ENCODE assay signal across 33 mouse cellular contexts in the genomic region with DNA sequence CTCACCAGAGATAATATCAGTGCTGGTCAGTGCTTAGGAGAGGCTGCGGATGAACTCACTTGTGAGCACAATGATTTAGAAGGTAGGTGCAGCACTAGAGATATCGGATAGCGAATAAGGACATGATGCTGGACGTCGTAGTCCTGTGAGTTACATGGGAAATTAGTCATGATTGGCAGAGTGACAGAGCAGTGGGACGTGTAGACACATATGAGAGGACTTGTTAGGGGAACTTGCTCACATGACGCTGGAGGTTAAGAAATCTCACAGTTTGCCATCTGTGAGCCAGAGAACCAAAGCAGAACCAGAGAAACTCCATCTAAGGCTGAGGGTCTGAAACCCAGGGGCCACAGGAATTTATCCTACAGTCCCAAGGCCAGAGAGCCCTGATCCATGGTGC. TPM values are rescaled to one million over a fixed set of nuclear protein-coding genes. Genes with fewer than 3 reads are reported as not detected.
DNase-seq lines count a peak whose midpoint lies in the region; ATAC-seq and TF ChIP-seq lines count a peak whose summit lies in the region.
"Had no signal": no experiment of that assay in that cellular context is flagged by ENCODE, and none has a peak within 500 bp of the region (broad histone marks: within the 10 kb centered on the region; RNA-seq: fewer than 3 reads in every experiment).

No protein-coding gene starts in this region.

- no peaks in the 10 kb centered on the region for H3K27me3 ChIP-seq in lung, postnatal 0 days (replicated peaks; ENCODE audit: insufficient read depth, low read length)
- H3K27me3 ChIP-seq: forebrain, embryonic 13.5 days; heart, embryonic 12.5 days; hindbrain, embryonic 13.5 days; liver, embryonic 13.5 days; lung, embryonic 15.5 days; midbrain, embryonic 13.5 days had no signal

- WGBS in lung, postnatal 0 days: 77% methylated on average over 7 of the region's 7 CpGs

- H3K9ac ChIP-seq in lung, postnatal 0 days (replicated peaks; ENCODE audit: low read depth): no peak overlapping the region
- H3K9ac ChIP-seq: forebrain, embryonic 13.5 days; heart, embryonic 12.5 days; hindbrain, embryonic 13.5 days; liver, embryonic 13.5 days; lung, embryonic 15.5 days; midbrain, embryonic 13.5 days had no signal

- peak; percentile 35 for DNase-seq in lung, postnatal 0 days (ENCODE audit: low spot score)
- DNase-seq in lung, postnatal 10 days: no peak
- no peak for DNase-seq in adrenal gland, postnatal 36 days
- DNase-seq in gastrocnemius, postnatal 10 days: no peak
- no peak for DNase-seq in ovary, adult 18-20 months (ENCODE audit: low spot score)
- DNase-seq: B cell, adult 2 months; cerebellum, adult 18-20 months; cerebellum, postnatal 10 days; gastrocnemius, postnatal 14 days; heart, adult 11 months; heart, postnatal 4 days; kidney, adult 9 months; kidney, postnatal 10 days; layer of hippocampus, postnatal 36 days; left cerebral cortex, postnatal 4 days; liver, embryonic 13.5 days; right cerebral cortex, adult 18-20 months; thymus, adult 18-20 months; thymus, postnatal 25 days had no signal

- TF ChIP-seq CTCF in lung, postnatal 0 days (IDR thresholded peaks at IDR 0.05): no peak

- no peak overlapping the region for H3K27ac ChIP-seq in lung, postnatal 0 days (ENCODE audit: low read length)
- H3K27ac ChIP-seq: forebrain, embryonic 13.5 days; hindbrain, embryonic 13.5 days; liver, embryonic 13.5 days; lung, embryonic 15.5 days; midbrain, embryonic 13.5 days; stomach, postnatal 0 days had no signal

- H3K4me1 ChIP-seq in lung, postnatal 0 days (ENCODE audit: insufficient read depth, low read depth, low read length): no peaks in the 10 kb centered on the region
- H3K4me1 ChIP-seq: forebrain, embryonic 13.5 days; hindbrain, embryonic 13.5 days; liver, embryonic 13.5 days; lung, embryonic 15.5 days; midbrain, embryonic 13.5 days had no signal

- TF ChIP-seq EP300 in lung, postnatal 0 days (IDR thresholded peaks at IDR 0.05): no peak

- ATAC-seq in lung, postnatal 0 days: no peak
- peak; percentile 19; the same call in 1 of the 2 replicates for ATAC-seq in common myeloid progenitor, adult 5-6 weeks (replicated peaks; ENCODE audit: low read depth, poor library complexity, severe bottlenecking)
- ATAC-seq in megakaryocyte progenitor cell, adult 5-6 weeks (replicated peaks; ENCODE audit: poor library complexity): peak; percentile 78
- ATAC-seq: forebrain, embryonic 13.5 days; intestine, postnatal 0 days; midbrain, embryonic 13.5 days had no signal

- no peak overlapping the region for H3K4me3 ChIP-seq in lung, postnatal 0 days (ENCODE audit: low read depth, low read length)
- H3K4me3 ChIP-seq: forebrain, embryonic 13.5 days; heart, embryonic 12.5 days; hindbrain, embryonic 13.5 days; liver, embryonic 13.5 days; lung, embryonic 15.5 days; midbrain, embryonic 13.5 days had no signal

- no peaks in the 10 kb centered on the region for H3K9me3 ChIP-seq in lung, postnatal 0 days (ENCODE audit: low read length)
- H3K9me3 ChIP-seq: forebrain, embryonic 13.5 days; heart, embryonic 12.5 days; hindbrain, embryonic 13.5 days; liver, embryonic 13.5 days; lung, embryonic 15.5 days; midbrain, embryonic 13.5 days had no signal

- no peaks in the 10 kb centered on the region for H3K36me3 ChIP-seq in lung, postnatal 0 days (ENCODE audit: insufficient read depth, low read length)
- H3K36me3 ChIP-seq: heart, embryonic 12.5 days; hindbrain, embryonic 13.5 days; liver, embryonic 13.5 days; lung, embryonic 15.5 days; midbrain, embryonic 13.5 days had no signal

- H3K4me2 ChIP-seq in lung, postnatal 0 days (replicated peaks; ENCODE audit: low read depth, low read length): no peak overlapping the region
- H3K4me2 ChIP-seq: forebrain, embryonic 13.5 days; heart, embryonic 12.5 days; hindbrain, embryonic 13.5 days; liver, embryonic 13.5 days; lung, embryonic 15.5 days; midbrain, embryonic 13.5 days had no signal

RNA-seq across cellular contexts. Expression of gene Snx5, which starts 19.6 kb away (rescaled TPM):
- polyA plus RNA-seq in lung, postnatal 0 days (2015; fragmentation: Nextera tagmentation; extraction: Ambion mirVana): 61.2 and 68.5 TPM in 2 replicates
- total RNA-seq in common myeloid progenitor, adult 5-6 weeks (2017): 280 and 311 TPM in 2 replicates
- 269 and 285 TPM in 2 replicates for total RNA-seq in megakaryocyte progenitor cell, adult 5-6 weeks (2015)
- 297 and 304 TPM in 2 replicates for total RNA-seq in megakaryocyte progenitor cell, adult 5-6 weeks (2017)
- total RNA-seq in adrenal gland, postnatal 36 days (2021): 100 to 1,000 TPM in 1 of 2 experiments, 10 to 100 TPM in 1; 93.4 to 105 TPM
- total RNA-seq in gastrocnemius, postnatal 10 days (2021): 10 to 100 TPM; 64.5 to 79.8 TPM

RNA-seq across cellular contexts. Expression of gene Mgme1, which starts 19.9 kb away (rescaled TPM):
- 6.8 and 8.1 TPM in 2 replicates for polyA plus RNA-seq in lung, postnatal 0 days (2015; fragmentation: Nextera tagmentation; extraction: Ambion mirVana)
- total RNA-seq in common myeloid progenitor, adult 5-6 weeks (2017): 29.3 and 30.4 TPM in 2 replicates
- 16.5 and 17.7 TPM in 2 replicates for total RNA-seq in megakaryocyte progenitor cell, adult 5-6 weeks (2015)
- 30.2 and 31.0 TPM in 2 replicates for total RNA-seq in megakaryocyte progenitor cell, adult 5-6 weeks (2017)
- 10 to 100 TPM; 20.4 to 21.7 TPM for total RNA-seq in adrenal gland, postnatal 36 days (2021)
- total RNA-seq in gastrocnemius, postnatal 10 days (2021): 1 to 10 TPM; 5.9 to 6.3 TPM

RNA-seq across cellular contexts. Expression of gene Ovol2, which starts 41.6 kb away (rescaled TPM):
- 3.9 and 4.0 TPM in 2 replicates for polyA plus RNA-seq in lung, postnatal 0 days (2015; fragmentation: Nextera tagmentation; extraction: Ambion mirVana)
- not detected in 2 replicates for total RNA-seq in common myeloid progenitor, adult 5-6 weeks (2017)
- total RNA-seq in megakaryocyte progenitor cell, adult 5-6 weeks (2015): not detected in 2 replicates
- not detected in 2 replicates for total RNA-seq in megakaryocyte progenitor cell, adult 5-6 weeks (2017)
- not detected for total RNA-seq in adrenal gland, postnatal 36 days (2021)
- not detected for total RNA-seq in gastrocnemius, postnatal 10 days (2021)
- total RNA-seq: adrenal gland, adult 18-20 months; gastrocnemius, postnatal 14 days; heart, postnatal 4 days; megakaryocyte-erythroid progenitor cell, adult 5-6 weeks; neutrophil, adult 5-6 weeks had no signal
- polyA plus RNA-seq: forebrain, embryonic 13.5 days; heart, postnatal 0 days; hindbrain, embryonic 13.5 days; liver, embryonic 13.5 days; midbrain, embryonic 13.5 days; neural tube, embryonic 11.5 days had no signal
